Mouse (Mus musculus) kidney, adult 2 months (tissue): ENCODE results near the gene Rrp15.

ENCODE experiments used
- CTCF ChIP-seq: fragments of 200-500 bp; conservative IDR thresholded peaks from 2 replicates; pipeline ENCODE4 v1.5.1; 2011; ENCODE audit warnings: low read depth, mild to moderate bottlenecking, control low read depth, low read length, moderate library complexity, mixed read lengths; ENCODE audit not compliant: insufficient read depth, insufficient read length
- POLR2A ChIP-seq: fragments of 200-500 bp; IDR thresholded peaks from one replicate; pipeline ENCODE4 v1.6.1; 2011; ENCODE audit warnings: low read depth, low read length, control low read depth

DNA sequence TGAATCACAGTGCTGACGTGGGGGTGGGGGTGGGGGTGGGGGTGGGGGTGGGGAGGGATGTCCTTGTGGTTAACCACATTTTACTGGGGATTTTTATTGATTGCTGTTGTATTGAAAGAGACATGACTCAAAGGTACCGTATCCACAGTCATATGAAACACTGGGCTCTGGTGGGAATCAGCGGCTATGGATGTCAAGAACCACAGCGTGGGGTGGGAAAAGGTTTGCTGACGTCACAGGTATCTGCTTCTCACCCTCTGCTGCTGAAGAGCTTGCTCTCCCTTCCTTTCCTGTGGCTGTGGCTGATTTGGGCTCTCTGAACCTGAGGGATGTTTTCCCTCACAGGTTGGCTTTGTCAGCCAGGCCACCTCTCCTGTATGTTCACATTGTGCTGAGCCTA is 73.0 kb downstream of the Rrp15 start:
- TF ChIP-seq POLR2A (no peak), CTCF (no peak)
